ENCODE assay signal across 25 mouse cellular contexts in the genomic region with DNA sequence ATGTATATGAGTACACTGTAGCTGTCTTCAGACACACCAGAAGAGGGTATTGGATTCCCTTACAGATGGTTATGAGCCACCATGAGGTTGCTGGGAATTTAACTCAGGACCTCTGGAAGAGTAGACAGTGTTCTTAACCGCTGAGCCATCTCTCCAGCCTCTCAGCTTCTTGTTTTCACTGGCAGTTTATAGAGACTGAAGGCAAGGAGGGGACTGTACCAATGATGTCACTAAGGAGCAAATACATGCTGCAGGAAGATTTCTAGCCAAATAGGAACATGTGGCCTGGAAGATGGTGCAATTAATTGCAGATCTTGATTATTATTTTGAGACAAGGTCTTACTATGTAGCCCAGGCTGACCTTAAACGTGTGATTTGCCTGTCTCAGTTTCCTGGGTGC.
"Had no signal": no experiment of that assay in that cellular context is flagged by ENCODE, and none has a peak within 500 bp of the region (broad histone marks: within the 10 kb centered on the region; RNA-seq: fewer than 3 reads in every experiment).

No protein-coding gene starts in this region.

- H3K4me1 ChIP-seq: embryonic facial prominence, embryonic 10.5 days; embryonic facial prominence, embryonic 12.5 days; embryonic facial prominence, embryonic 13.5 days; embryonic facial prominence, embryonic 15.5 days; forebrain, embryonic 10.5 days; forebrain, embryonic 12.5 days; forebrain, embryonic 13.5 days; forebrain, embryonic 15.5 days had no signal

- H3K27ac ChIP-seq: embryonic facial prominence, embryonic 10.5 days; embryonic facial prominence, embryonic 12.5 days; embryonic facial prominence, embryonic 13.5 days; embryonic facial prominence, embryonic 15.5 days; forebrain, embryonic 10.5 days; forebrain, embryonic 12.5 days; forebrain, embryonic 13.5 days; forebrain, embryonic 15.5 days; gastrocnemius, adult 2 months; heart, adult 2 months had no signal

- DNase-seq: cerebellum, adult 9-10 months; cerebellum, adult 9-11 months; cerebellum, postnatal 10 days; cerebellum, postnatal 14 days; cerebellum, postnatal 25 days; cerebellum, postnatal 36 days; embryo, embryonic 11 days; forebrain, postnatal 0 days; gastrocnemius, adult 2 months; gastrocnemius, postnatal 10 days; gastrocnemius, postnatal 14 days; gastrocnemius, postnatal 25 days; gastrocnemius, postnatal 36 days; heart, adult 11 months; heart, adult 18-20 months; heart, adult 2 months had no signal

- H3K27me3 ChIP-seq: embryonic facial prominence, embryonic 12.5 days; embryonic facial prominence, embryonic 13.5 days; embryonic facial prominence, embryonic 15.5 days; forebrain, embryonic 12.5 days; forebrain, embryonic 13.5 days; forebrain, embryonic 15.5 days had no signal

- H3K36me3 ChIP-seq: embryonic facial prominence, embryonic 10.5 days; embryonic facial prominence, embryonic 12.5 days; embryonic facial prominence, embryonic 13.5 days; embryonic facial prominence, embryonic 15.5 days; forebrain, embryonic 10.5 days; forebrain, embryonic 12.5 days; forebrain, embryonic 15.5 days had no signal

- H3K4me3 ChIP-seq: embryonic facial prominence, embryonic 10.5 days; embryonic facial prominence, embryonic 12.5 days; embryonic facial prominence, embryonic 13.5 days; embryonic facial prominence, embryonic 15.5 days; erythroblast, embryonic 14.5 days; forebrain, embryonic 10.5 days; forebrain, embryonic 12.5 days; forebrain, embryonic 13.5 days; forebrain, embryonic 15.5 days; gastrocnemius, adult 2 months; heart, adult 2 months had no signal

- H3K9me3 ChIP-seq: embryonic facial prominence, embryonic 10.5 days; embryonic facial prominence, embryonic 12.5 days; embryonic facial prominence, embryonic 13.5 days; embryonic facial prominence, embryonic 15.5 days; forebrain, embryonic 10.5 days; forebrain, embryonic 12.5 days; forebrain, embryonic 13.5 days; forebrain, embryonic 15.5 days had no signal
